Mouse (Mus musculus) lung, postnatal 25 days (tissue): ENCODE data around the gene Zswim8.
"Not testable (repeated sequence)": the region's sequence is repeated elsewhere in the genome, so short reads cannot be mapped to it uniquely, and the experiment has no call there.

Experiments used
- DNase-seq: peaks from one replicate; pipeline ENCODE4 v3.0.0; 2022; ENCODE audit warnings: low spot score

Gene Zswim8

DNA sequence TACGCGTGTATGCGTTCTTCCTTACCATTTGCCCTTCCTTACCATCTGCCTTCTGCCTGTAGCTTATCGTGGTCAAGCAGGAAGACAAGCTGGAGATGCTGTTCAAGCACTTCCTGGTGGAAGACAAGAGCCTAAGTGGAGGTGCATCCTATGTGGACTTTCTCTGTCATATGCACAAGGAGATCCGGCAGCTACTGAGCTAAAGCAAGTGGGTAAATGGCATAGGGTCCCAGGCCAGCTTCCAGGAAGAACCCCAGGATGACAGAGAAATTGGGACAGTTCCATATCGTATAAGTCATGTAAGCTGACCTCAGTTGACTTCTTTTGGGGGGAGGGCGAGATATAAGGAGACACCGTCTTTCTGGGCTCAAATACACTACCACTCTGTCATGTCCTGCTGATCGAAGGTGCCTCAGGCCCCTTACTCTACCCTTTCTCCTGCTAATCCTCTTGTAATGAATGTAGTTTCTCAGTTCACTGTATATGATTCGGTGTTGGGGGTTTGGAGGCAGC is 13.7 kb upstream of the Zswim8 start:
- DNase-seq = no peak

- no peak for DNase-seq
Observed at GRCm38 (mm10) chr14:20694185-20694883, 13.0 kb upstream of the Zswim8 start.

DNA sequence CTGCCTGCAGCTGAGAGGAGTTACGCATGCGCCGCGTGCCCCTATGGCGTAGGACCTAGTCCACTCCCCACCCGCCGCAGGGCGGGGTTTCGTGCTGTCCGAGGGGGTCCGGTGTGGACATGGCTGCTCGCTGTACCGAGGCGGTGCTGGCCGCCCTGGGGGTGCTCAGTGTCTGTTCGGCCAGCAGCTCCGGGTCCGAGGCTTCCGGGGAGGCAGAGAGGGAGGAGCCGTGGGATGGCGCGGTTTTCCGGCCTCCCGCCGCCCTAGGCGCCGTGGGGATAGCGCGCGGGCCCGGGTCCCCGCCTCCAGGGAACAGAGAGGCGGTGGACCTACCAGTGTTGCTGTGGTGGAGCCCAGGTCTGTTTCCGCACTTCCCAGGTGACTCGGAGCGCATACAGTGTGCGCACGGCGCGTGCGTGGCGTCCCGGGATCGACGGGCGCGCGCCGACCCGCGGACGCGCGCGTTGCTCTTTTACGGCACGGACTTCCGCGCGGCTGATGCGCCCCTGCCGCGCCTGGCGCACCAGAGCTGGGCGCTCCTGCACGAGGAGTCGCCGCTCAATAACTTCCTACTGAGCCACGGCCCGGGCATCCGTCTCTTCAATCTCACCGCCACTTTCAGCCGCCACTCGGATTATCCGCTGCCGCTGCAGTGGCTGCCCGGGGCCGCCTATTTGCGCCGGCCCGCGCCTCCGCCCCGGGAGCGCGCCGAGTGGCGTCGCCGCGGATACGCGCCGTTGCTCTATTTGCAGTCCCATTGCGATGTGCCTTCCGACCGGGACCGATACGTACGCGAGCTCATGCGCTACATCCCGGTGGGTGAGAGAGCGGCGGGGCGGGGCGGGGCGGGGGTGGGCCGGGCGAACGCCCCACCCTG is 12.2 kb upstream of the Zswim8 start, which contains the start of gene Fut11:
Gene Fut11 (plus strand): TSS at position 85 of the 877 bp plus-strand sequence.
- DNase-seq = peak; percentile 89

DNA sequence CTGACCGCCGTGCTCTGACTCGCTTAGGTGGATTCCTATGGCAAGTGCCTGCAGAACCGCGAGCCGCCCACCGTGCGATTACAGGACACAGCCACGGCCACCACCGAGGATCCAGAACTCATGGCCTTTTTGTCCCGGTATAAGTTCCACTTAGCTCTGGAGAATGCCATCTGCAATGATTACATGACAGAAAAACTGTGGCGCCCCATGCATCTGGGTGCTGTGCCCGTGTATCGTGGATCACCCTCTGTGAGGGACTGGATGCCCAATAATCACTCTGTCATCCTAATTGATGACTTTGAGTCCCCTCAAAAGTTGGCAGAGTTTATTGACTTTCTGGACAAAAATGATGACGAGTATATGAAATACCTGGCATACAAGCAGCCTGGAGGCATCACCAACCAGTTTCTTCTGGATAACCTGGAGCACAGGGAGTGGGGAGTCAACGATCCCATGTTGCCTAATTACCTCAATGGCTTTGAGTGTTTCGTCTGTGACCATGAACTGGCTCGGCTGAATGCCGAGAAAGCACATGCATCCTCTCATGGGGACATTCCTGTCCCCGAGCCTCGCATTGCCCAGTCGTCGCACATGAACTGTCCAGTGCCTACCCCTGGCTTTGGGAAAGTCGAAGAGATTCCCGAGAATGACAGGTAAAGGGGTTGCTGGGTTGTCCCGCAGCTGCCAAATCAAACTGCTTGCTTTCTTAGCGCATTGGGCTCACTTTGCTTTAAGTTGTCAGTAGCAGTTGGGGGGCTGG is 11.4 kb upstream of the Zswim8 start:
- DNase-seq = no peak

DNA sequence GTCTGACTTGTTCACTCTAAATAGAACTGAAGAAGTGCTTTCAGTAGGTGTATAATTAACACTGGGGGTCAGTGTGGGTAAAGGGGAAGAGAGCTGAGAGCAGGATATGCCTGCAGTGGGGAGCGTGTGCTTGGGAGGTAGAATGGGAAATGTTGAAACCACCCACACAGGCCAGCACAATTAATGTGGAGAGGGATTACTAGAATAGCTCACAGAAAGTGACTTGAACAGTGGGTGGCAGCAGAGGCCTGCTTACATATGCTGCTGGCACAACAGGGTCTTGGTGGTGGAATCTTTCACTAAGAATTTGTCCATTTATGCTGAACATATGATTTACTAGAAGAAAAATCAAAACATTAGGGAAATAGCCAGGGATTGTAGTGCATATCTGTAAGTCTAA is 10.4 kb upstream of the Zswim8 start:
- peak; percentile 53 for DNase-seq

DNA sequence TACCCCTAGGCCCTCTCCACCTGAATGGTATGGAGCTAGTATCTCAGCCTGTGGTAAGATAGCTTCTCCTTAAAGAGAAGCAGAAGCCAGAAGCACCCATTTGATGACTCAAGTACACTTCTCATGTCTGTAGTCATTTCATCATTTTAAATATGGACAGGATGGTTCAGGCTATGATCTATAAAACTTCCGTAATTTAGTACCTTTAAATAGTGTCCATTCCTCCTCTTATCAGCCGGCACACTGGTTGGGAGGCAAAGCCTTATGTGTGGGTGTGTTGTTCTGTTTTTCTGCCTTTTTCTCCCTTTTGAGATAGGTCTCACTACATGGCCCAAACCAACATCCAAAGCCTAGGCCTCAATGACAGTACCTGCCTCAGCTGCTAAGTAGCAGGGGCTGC is 8.8 kb upstream of the Zswim8 start:
- DNase-seq = no peak

DNA sequence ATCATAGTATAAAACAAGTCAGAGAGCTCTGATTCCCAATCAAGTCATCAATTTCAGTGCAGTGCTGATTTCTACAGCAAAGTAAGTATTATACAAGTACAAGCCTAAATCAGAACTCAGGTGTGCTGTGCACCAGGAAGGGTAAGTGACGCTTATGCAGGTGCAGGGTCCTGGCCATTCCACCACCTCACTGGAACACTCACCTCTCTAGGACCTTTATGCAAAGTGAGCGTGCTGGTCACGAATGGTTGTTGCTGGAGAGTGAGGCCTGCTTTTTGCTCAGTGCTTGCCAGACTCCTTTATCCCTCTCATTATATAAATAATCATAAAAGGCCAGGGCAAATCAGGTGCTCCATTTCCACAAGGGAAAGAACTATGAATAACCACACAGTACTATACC is 7.0 kb upstream of the Zswim8 start:
- DNase-seq = no peak

DNA sequence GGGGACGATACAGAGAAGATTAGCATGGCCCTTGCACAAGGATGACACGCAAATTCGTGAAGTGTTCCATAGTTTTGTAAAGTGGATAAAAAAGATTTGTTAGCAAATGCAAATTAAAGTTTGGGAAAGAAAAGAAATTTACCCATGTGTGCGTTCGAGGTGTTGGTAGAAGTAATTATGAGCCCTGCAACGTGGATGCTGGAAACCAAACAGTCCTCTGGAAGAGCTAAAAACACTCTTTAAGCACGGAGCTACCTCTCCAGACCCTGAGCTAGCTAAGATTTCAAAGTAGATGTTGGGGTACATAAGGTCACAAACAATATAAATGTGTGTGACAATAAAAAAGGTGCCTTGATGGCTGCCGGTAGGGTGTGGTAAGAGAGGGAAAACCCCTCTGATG is 5.8 kb upstream of the Zswim8 start:
- DNase-seq = no peak

DNA sequence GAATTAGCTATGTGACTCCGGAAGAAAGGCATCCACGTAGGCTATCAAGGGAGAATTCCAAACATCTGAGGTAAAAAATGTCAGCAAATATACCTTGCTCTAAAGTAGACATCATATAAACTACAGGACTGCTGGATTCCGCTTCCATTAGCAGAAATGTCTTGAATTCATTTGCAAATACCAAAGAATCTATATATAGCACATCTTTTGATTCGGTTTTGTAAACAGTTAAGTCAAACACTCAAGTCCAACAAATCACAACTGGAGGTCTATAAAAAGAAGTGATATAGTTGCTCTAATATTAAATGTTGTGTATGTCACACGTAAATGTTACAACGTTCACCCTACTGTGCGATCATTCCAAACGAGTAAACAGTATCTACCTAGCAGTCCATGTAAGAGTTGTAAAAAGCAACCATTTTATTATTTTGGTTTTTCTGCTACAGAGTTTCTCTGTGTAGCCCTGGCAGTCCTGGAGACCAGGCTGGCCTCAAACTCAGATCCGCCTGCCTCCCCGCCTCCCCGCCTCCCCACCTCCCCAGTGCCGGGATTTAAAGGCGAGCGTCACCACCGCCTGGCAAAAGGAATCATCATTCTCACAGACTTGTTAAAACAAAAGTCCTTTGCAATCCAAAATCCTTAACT is 5.1 kb upstream of the Zswim8 start:
- no peak for DNase-seq

- DNase-seq = peak; percentile 90
Observed at GRCm38 (mm10) chr14:20702741-20703381, 4.5 kb upstream of the Zswim8 start, which contains the start of gene Chchd1. Gene Chchd1, plus strand, starts transcription at chr14:20703006.

- not testable (repeated sequence) for DNase-seq
Observed at GRCm38 (mm10) chr14:20703461-20703860, 3.9 kb upstream of the Zswim8 start.

- no peak for DNase-seq
Observed at GRCm38 (mm10) chr14:20708239-20708638, 887 bp downstream of the Zswim8 start.

- no peak for DNase-seq
Observed at GRCm38 (mm10) chr14:20713832-20714231, 6.5 kb downstream of the Zswim8 start.

- no peak for DNase-seq
Observed at GRCm38 (mm10) chr14:20718443-20718842, 11.1 kb downstream of the Zswim8 start.

DNA sequence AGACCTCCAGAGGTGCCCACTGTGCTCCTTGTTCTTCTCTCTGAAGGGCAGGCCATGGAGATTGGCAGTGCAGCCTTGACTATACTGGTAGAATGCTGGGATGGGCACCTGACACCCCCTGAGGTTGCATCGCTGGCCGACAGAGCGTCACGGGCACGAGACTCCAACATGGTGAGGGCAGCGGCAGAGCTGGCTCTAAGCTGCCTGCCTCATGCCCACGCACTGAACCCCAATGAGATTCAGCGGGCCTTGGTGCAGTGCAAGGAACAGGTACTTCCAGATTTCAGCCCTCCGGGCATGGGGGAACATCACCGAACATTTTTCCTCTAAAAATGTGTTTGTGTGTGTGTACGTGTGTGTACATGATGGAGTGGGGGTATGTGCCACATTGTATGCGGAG is 12.4 kb downstream of the Zswim8 start:
- DNase-seq = no peak

GRCm38 (mm10) chr14:20721371-20721770 is 14.0 kb downstream of the Zswim8 start:
- DNase-seq = no peak

- no peak for DNase-seq
Observed at GRCm38 (mm10) chr14:20723006-20723405, 15.7 kb downstream of the Zswim8 start.

- peak; percentile 55 for DNase-seq
Observed at GRCm38 (mm10) chr14:20724043-20724442, 16.7 kb downstream of the Zswim8 start.

DNA sequence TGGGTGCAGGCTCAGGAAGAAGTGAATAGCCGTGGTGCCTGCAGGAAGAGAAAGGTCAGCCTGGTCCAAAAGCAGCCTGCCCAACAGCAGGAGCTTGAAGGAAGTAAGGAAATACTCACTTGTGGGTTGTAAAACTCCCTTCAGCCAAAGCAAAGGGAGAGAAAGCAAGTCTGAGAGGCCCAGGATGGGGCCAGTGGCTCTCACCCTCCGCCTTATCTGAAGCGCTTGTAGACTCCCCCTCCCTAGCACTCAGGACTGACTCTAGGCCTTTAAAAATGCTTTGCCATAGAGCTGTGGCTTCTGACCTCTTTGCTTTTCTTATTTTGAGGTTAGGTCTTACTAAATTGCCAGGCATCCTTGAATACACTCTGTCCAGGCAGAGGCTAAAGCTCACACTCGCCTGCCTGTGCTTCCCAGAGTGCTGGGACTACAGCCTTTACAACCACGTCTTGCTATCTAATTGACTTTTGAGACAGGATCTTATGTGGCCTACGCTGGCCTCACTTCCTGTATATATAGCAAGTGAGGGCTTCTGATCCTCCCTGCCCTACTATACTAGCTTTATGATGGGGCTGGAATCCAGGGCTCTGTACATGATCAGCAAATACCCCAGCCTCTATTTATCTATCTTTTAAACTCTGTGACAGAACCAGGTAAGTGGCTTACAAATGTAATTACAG is 18.4 kb downstream of the Zswim8 start:
- no peak for DNase-seq

GRCm38 (mm10) chr14:20729871-20730270 is 22.5 kb downstream of the Zswim8 start:
- no peak for DNase-seq
